Mouse (Mus musculus): Measurements from ENCODE around the gene Vars2.

Vars2 gene

DNA sequence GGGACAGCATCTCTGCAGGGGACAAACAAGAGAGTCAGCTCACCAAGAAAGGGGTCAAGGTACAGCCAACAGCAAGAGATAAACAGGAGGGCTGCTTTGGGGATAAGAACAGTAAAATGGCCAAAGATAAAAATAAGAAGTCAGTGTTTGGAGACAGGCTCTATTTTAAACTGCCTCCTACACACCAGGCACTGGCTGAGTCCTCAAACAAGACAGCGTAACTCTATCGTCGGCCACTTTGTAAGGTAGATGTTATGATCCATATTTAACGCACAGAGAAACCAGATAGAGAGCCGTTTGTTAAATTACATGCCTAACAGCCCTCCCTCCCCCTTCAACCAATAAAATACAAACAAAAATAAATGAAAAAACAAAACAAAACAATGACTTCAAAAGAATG lies 26.5 kb upstream of the Vars2 start:
- DNase-seq (ENCODE audit: low read depth, low spot score): no peak

DNA sequence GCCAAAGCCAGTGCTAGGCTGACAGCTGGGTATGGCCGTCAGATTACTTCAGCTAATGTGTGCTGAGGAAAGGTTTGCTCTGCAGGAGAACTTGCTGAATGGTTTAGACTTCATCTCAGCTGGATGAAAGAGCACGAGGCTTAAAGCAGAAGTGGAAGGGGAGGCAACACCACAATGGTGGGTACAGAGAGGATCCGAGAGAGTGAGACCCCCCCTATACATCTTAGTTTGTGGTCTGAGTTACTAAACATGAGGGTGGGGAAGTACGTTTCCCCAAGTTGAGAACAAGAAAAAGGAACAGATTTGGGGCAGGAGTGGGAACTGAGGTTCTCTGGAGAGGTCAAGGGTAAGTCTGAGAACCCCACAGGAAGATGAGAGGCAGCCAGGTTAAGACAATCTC lies 25.0 kb upstream of the Vars2 start:
- no peak for DNase-seq (ENCODE audit: low read depth, low spot score)

DNA sequence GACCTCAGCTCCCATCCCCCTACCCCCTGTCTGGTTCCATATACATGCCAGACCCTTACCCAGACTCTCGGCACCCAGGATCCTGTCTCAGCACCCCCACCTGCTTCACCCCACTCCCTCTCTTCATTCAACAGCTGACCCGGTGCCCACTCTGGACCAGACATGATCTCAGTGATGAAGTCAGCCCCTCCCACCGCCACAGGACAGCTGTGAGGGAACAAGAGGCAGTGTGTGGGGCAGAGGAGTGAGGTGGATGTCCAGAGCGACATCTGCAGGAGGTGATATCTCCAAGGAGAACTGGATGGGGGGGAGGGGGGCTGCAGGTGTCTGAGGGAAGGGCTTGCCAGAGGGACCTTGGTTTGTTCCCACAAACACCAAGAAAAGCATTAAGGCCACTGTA lies 24.4 kb upstream of the Vars2 start:
- DNase-seq (ENCODE audit: low read depth, low spot score): no peak

- no peak for DNase-seq (ENCODE audit: low read depth, low spot score)
Measured at GRCm38 (mm10) chr17:35689936-35690645, 22.7 kb upstream of the Vars2 start.

DNA sequence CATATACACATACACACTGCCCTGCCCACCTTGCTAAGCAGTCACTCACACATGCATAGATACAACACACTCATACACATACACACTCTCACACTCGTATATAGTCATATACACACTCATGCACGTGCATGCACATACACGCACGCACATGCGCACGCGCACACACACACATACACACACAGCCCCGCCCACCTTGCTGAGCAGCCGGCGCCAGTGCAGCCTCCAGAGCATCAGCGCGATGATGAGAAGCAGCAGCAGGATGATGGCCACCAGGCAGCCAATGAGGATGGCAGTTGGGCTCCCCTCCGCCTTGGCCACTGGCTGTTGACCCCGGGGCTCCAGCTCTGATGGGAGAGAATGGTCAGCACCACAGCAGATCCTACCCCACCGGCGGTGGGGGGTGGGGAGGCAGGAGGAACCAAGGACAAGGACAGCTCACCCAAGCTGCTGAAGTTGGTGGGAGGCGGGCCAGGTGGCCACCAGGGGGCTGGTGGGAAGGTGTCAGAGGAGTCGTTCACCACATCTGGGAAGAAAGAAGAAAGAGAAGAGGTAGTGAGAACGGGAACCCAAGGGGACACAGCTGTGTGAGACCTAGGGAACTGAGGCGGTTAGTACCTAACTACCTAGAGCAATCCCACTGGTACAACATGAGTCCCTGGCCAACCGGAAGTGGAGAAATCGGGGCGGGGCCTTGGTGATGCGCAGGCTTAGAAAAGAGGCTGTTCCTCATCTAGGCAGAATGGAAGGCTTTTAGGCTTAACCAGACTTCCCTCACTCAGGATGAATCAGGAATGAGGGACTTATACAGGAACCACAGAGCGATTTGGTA lies 21.2 kb upstream of the Vars2 start:
- DNase-seq (ENCODE audit: low read depth, low spot score): no peak

DNA sequence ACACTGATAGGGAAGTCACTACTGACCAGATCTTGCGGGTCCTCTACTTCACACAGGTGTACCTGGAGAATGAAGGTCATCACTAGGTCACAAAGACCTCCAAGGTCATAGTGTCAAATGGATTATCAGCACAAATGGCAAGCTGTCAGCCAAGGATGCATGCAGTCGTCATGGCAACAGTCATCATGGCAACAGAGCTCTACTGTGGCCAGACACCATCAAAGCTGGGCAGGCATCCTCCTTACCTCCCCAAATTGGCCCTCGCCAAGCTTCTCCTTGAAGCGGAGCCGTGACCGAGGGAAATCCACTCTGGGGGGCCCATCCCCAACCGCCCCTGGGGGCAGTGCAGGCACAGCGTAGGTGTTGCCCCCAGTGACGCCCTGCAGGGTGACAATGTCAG lies 17.7 kb upstream of the Vars2 start:
- no peak for DNase-seq (ENCODE audit: low read depth, low spot score)

- no peak for DNase-seq (ENCODE audit: low read depth, low spot score)
Measured at GRCm38 (mm10) chr17:35681986-35682385, 14.6 kb upstream of the Vars2 start.

- DNase-seq (ENCODE audit: low read depth, low spot score): no peak
Measured at GRCm38 (mm10) chr17:35680591-35680990, 13.2 kb upstream of the Vars2 start.

GRCm38 (mm10) chr17:35673416-35674035 lies 6.1 kb upstream of the Vars2 start, which contains the start of gene Gtf2h4:
Gtf2h4 (minus strand) TSS chr17:35673739.
- DNase-seq (ENCODE audit: low read depth, low spot score): peak; percentile 82

GRCm38 (mm10) chr17:35672527-35672926 lies 5.1 kb upstream of the Vars2 start:
- no peak for DNase-seq (ENCODE audit: low read depth, low spot score)

GRCm38 (mm10) chr17:35671846-35672245 lies 4.5 kb upstream of the Vars2 start:
- no peak for DNase-seq (ENCODE audit: low read depth, low spot score)

DNA sequence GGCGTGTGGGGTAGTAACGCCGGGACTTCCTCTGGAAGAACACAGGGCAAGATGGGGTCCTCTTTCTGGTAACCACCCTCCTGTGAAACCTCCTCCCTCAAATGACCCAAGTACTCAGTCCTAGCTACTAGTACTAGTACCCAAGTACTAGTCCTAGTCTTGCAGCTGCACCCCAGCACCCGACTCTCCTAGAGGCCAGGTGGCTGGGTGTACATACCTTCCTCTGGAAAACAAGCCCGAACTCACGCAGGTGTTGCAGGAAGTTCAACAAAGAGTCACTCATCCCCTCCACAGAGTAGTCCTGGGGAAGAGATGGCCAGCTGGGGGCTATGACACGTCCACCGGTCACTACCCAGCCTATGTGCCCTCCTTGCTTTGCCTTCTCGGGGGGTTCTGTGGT lies 2.3 kb upstream of the Vars2 start:
- DNase-seq (ENCODE audit: low read depth, low spot score): no peak

- DNase-seq (ENCODE audit: low read depth, low spot score): no peak
Measured at GRCm38 (mm10) chr17:35666851-35667256, 538 bp downstream of the Vars2 start.

- DNase-seq (ENCODE audit: low read depth, low spot score): no peak
Measured at GRCm38 (mm10) chr17:35665957-35666515, 1.4 kb downstream of the Vars2 start.

GRCm38 (mm10) chr17:35653086-35653485 lies 14.3 kb downstream of the Vars2 start:
- DNase-seq (ENCODE audit: low read depth, low spot score): no peak

- DNase-seq (ENCODE audit: low read depth, low spot score): no peak
Measured at GRCm38 (mm10) chr17:35649429-35649828, 18.0 kb downstream of the Vars2 start.

GRCm38 (mm10) chr17:35643609-35644236 lies 23.7 kb downstream of the Vars2 start, which contains the start of gene Mucl3:
Mucl3 (minus strand) TSS chr17:35643695.
- no peak for DNase-seq (ENCODE audit: low read depth, low spot score)

- no peak for DNase-seq (ENCODE audit: low read depth, low spot score)
Measured at GRCm38 (mm10) chr17:35639352-35639751, 28.0 kb downstream of the Vars2 start.

DNA sequence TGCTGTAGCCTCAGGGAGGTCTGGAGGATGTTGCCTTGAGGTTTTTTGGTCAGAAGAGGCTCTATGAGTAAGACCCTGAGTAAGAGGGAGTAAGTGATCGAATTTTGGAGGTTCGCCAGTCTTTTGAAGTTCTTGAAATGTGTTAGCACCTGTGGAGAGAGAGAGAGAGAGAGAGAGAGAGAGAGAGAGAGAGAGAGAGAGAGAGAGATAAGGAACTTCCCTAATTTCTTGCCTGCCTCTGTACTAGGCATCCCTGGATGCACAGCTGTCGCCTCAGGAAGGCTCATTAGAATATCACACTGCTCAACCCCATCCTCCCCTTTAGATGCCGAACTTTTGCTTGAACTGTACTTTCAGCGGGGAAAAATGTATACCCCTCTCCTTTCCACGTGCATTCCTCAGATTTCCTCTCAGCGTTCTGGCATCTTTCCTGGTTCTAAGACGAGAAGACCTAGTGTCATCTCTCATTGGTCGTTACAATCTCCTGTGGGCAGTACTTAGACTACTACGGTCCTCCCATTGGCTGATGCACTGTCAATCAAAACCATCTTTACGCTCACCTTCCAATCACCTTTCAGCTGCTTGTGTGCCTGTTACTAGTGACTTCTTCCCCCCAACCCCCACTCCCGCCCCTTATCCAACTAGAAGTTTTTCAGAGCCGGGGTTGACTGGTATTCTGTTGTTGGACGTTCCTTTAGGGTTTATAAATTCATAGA lies 28.8 kb downstream of the Vars2 start:
- no peak for DNase-seq (ENCODE audit: low read depth, low spot score)

- no peak for DNase-seq (ENCODE audit: low read depth, low spot score)
Measured at GRCm38 (mm10) chr17:35636363-35636762, 31.0 kb downstream of the Vars2 start.

DNA sequence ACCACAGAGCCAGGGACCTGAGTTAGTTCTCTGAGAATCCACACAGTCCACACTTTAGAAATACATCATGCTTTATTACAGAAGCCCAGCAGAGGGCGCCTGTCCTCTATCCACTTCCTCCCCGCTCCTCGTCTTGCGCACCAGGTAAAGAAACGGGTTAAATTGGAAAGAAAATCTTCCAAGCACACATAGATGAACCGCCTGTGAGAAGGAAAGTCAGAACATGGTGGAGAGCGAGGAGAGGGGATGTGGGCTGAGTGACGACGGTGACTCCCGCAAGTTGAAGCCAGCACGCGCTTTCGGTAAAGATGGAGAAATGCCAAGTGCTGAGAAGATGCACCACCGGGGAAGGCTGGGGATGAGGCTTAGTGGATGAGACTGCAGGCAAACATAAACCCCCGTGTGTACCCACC lies 31.7 kb downstream of the Vars2 start:
- peak; percentile 33 for DNase-seq (ENCODE audit: low read depth, low spot score)
